Mouse (Mus musculus): Measurements from ENCODE around the gene Kmt2a.
A peak's percentile ranks its signal among the peaks of the same experiment; 100 is the strongest.

Gene Kmt2a

DNA sequence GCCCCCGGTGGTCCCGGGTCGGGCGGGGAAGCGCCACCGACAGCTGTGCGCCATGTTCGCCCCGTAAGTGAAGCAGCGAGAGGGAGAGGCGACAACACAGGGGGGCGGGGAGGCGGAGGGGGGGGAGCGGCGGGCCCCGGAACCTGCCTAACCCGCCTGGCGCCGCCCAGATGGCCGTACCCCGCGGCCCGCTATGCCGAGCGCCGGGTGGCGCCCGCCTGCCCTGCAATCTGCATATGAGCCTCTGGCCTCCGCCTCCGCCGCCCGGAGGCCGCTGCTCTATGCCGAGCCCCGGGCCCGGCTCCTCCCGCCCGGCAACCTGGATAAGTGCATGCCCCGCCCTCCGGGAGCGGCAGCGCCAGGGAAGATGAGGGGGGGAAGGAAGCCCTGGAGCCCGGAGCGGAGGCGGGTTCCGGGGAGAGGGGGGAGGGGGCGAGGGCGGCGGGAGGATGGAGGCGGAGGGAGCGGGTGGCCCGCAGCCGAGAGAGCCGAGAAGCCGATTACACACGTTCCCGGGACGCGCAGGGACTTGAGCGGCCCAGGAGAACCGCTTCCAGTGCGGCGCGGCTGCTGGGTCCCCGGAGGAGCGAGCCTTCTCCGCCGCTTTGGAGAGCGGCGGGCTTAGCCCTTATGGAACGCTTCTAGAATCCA, at the start of gene Kmt2a:
Gene Kmt2a (minus strand): TSS at position 76 of the 651 bp plus-strand sequence.
- peak; percentile 95 to 96 for DNase-seq

DNA sequence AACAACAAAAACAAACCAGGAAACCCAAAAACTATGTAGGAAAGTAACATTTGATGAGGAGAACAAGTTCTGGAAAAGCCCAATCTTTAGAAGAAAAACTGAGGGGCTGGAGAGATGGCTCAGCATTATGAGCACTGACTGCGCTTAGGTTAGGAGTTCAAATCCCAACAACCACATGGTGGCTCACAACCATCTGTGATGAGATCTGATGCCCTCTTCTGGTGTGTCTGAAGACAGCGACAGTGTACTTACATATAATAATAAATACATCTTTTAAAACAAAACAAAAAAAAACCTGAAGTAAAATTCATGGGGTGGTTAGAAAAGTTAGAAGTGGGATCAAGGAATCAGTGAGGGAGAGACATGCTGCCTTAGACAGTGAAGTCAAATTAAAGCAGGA, 40.4 kb upstream of the Kmt2a start:
- DNase-seq, result no peak

DNA sequence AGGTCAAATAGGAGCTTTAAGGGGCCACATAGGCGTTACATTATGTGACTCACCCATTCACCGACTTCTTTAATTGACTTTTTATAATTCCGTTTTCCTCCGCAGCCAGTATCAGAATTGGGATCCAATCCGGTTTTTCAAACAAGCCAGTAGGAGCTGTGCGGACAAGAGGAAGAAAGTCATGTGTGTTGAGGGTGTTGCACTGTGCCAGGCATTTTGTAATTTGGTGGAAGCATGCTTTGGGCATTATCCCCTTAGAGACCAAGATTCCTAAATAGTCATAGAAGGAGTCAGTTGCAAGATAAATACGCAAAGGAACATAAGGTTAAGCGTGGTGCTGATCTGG, 40.0 kb upstream of the Kmt2a start:
- peak in 1 of 2 experiments; percentile 75 for DNase-seq

DNA sequence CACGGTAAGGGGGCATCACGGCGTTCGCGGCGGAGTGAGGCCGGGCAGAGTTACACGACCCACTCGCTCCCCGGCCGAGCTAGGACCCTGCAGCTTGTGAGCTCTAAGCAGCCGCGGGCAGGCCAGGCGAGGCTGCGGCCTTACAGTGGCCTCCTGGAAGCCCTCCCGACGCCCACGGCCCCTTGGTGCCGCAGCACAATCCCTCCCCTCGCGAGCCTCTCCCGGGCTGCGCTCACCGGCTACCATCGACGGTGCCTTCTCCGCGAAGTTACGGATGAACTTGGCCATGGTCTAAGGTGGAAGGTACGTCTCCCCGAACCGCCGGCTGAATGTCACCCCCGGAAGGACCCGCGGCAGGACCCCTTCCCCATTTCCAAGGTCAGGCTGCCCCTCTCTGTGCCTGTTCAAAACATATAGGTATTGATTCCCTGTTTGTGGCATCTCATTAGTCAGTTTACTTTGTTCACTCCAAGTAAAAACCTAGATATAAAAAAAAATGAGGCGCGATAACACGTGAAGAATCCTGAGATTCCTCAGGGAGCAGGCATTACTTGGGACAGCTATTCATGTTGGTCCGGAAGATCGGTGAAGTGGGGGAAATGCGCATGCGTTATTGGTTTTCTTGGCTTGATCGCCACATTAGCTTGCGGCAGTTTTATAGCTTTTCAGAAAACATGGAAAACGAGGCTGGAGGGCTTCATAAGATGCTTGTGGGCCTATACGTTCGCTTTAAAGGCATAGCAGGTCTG, 39.5 kb upstream of the Kmt2a start, which contains the start of gene Atp5l:
Gene Atp5l (minus strand): TSS at position 369 of the 749 bp plus-strand sequence.
- DNase-seq, result peak; percentile 85 to 90

DNA sequence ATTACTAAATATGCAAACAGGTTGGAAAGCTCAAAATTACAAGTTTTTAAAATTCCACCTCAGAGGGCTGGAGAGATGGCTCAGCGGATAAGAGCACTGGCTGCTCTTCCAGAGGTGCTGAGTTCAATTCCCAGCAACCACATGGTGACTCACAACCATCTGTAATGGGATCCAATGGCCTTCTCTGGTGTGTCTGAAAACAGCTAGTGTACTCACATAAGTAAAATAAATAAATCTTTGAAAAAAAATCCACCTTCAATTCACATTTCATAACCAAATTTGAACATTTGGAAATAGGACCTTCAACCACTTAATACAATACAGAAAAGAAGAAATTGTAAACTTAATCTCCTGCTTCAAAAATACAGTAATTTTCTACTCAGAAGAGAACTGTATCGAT, 38.5 kb upstream of the Kmt2a start:
- DNase-seq, result no peak

- peak; percentile 15 to 28 for DNase-seq
Measured at GRCm38 (mm10) chr9:44916196-44916595, 35.1 kb upstream of the Kmt2a start.

- DNase-seq, result no peak
Measured at GRCm38 (mm10) chr9:44914706-44915105, 33.6 kb upstream of the Kmt2a start.

- no peak for DNase-seq
Measured at GRCm38 (mm10) chr9:44911365-44911764, 30.3 kb upstream of the Kmt2a start.

DNA sequence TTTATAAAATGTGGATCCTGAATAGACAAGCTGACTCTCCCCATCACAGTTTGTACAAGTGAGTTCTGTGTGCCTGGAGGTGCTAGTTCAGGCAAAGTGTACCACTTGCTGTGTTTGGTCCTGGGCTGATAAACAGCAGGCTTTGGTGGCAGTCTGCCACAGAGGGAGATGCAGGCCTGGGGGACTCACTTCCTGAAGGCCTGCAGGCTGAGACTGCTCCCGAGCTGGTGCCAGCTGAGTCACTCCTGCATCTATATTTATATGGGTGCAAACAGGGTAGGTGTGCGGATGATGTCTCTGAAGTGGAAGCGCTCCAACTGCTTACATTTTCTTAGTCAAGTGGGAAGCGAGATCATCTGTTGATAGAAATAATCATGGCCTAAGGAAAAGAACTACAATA, 24.5 kb upstream of the Kmt2a start:
- peak in 1 of 2 experiments; percentile 26 for DNase-seq

DNA sequence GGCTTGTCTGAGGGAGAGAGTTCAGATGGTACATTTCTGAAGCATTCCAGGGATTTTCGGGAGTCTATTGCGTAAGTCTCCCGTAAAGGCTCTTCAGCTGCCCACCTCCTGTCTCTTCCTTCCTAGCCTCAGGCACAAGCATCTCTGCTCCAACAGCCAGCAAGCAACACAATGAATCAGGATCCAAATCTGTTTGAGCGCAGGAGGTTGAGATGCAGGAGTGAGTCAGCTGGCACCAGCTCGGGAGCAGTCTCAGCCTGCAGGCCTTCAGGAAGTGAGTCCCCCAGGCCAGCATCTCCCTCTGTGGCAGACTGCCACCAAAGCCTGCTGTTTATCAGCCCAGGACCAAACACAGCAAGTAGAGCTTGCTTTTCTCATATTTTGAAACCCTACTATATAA, 23.9 kb upstream of the Kmt2a start:
- peak; percentile 32 to 44 for DNase-seq

DNA sequence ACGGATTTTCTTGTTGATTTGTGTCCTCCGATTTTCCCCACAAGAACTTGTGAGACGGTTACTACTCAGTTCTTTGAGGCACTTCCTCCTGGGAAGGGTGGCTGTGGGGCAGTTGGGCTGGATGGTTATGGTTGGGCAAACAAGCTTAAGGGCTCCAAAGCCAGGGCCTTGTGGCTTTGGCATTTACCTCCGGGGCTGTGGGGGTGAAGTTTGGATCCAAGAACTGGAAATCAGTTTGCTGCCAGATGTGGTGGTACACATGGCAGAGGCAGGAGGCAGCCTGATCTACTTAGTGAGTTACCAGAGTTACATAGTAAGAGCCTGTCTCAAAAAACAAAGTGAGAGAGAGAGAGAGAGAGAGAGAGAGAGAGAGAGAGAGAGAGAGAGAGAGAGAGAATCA, 22.8 kb upstream of the Kmt2a start:
- DNase-seq, result no peak

DNA sequence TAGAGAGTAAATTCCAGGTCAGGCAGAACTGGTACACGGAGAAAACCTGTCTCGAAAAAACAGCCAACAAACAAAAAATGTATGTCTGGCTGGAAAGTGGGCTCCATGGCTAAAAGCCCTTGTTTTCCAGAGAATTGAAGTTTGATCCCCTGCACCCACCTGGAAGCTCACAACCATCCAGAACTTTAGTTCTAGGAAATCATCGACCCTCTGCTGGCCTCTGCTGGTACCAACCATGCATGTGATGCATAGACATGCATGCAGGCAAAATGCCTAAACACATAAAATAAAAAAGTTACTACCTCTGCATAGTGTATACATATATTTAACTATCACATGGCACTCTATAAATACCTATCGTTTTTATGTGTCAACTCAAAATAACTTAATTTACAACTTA, 19.3 kb upstream of the Kmt2a start:
- no peak for DNase-seq

DNA sequence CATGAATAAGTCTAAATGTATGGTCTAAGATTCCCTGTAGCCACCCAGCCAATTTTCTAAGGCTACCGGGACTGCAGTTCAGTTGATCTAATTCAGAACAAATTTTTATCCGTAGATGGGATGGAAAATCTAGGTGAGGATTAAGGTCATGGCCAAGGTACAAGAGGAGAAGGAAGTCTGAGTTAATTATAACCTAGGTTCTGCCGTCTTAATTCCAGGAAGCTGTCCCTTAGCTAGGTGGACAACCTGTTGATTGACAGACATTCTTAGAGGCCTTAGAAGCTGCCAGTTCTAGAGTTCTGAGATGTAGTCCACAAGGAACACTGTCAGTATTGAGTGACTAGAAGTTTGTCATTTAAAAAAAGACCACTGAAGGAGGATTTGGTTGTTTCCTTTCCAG, 18.6 kb upstream of the Kmt2a start:
- no peak for DNase-seq

GRCm38 (mm10) chr9:44897024-44897423, 15.9 kb upstream of the Kmt2a start:
- no peak for DNase-seq

DNA sequence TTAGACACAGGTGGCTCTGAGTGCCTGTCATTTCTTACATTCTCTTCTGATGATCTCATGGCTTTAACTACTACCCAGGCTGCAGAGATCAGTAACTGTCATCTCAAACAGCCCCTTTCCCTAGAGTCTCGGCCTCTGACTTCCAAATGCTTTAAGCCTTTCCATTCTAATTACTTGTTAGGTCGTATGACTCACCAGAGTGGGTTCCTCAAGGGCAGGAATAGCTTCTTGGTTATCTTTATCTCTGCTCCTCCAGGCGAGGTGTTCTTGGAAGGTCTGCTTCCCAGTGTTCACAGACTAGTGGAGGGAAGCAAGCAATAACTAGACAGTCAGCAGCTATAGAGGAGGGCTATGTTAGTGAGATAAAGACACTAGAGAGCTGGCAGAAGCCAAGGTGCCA, 11.6 kb upstream of the Kmt2a start:
- DNase-seq, result no peak

DNA sequence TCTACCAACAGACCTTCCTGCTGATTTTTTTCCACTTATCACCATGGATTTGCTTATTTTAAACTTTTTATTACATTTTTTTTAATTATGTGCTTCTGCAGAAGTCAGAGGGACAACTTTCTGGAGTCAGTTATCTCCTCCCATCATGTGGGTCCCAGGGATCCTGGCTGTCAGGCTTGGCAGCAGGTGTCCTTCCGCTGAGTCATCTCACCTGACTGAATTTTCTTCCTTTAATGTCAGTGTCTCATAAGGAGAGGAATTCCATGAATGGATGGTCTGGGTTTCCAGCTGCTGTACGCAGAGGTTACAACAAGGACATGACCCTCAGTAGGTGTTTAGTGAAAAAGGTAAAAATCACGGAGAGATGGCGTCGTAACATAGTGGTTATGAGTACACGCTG, 10.1 kb upstream of the Kmt2a start:
- no peak for DNase-seq

GRCm38 (mm10) chr9:44890122-44890521, 9.0 kb upstream of the Kmt2a start:
- DNase-seq, result no peak

DNA sequence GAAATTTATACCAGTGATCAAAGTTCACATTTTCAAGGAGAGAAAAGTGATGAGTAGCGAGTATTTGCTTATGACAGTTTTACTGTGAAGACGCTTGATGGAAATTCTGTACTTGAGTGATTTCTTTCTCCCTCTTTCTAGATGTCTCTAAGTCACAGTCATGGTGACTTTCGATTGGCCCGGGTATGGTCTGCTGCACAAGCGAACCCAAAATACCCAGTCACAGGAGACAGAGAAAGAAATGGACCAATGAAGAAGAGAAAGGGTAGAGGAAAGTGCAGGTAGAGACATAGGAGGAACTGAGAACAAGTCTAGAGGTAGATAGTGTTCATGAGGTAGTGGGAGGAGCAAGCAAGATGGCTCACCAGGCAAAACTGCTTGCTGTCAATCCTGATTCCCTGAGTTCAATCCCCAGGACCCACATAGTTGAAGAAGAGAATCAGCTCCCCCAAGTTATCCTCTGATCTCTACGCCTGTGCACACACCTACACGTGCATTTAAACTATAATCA, 7.1 kb upstream of the Kmt2a start:
- DNase-seq, result no peak

DNA sequence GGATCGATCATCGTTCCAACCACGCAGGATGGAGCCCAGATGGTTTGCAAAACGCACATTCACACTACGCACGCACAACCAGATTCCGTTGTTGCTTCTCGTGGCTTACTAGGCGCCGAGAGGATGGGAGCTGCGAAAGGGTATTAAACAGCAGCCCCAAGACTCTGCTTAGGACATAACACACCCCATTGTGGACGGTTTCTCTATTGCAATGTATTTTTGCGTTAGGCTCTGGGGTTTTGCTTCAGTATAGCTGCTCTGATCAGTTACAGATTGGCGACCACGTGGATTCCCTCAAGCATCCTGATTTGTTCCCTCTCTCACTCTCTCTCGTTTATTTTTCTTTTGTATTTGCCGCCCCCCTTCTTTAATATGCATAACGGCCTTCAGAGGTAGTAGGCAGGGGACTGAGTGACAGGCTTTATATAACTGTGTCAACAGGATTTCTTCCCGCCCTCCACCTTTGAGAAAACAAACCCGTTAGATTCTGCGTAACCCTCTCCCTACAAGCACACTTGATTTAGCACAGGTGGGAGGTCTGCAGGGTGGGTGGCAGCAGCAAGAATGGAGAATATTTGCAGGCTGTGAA, 2.0 kb upstream of the Kmt2a start:
- no peak for DNase-seq

- DNase-seq, result peak; percentile 35 to 52
Measured at GRCm38 (mm10) chr9:44882436-44882980, 1.4 kb upstream of the Kmt2a start.

GRCm38 (mm10) chr9:44881941-44882435, 892 bp upstream of the Kmt2a start:
- DNase-seq, result peak; percentile 70 to 77

- peak; percentile 12 to 20 for DNase-seq
Measured at GRCm38 (mm10) chr9:44880309-44881081, 601 bp downstream of the Kmt2a start.

Measured in lung, adult 18-20 months (tissue).